Mouse (Mus musculus) A20 (cell line): Measurements from ENCODE around the gene Gm11639.

ENCODE experiments used
- DNase-seq: peaks from one replicate; pipeline ENCODE4 v3.0.0-alpha.2; 2011; ENCODE audit warnings: low read depth, low spot score

The Gm11639 gene

DNA sequence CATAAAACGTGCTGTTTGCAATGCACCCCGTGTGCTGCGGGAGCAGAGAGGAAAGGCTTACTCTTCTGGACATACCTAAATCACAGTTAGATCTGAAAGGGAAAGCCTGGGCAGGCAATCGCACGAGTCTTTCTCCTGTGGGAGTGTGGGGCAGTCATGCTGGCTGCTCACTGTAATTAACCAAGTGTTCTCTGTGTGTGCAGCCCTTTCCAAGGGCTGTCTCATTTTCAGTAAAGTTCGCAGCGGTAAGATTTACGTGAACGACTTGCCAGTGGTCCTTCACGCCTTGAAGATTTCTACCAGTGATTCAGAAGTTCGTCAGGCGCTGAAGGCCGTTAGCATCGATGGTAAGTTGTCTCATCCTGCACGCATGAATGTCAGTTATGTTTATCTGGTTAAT lies 18.6 kb downstream of the Gm11639 start:
- DNase-seq: no peak

DNA sequence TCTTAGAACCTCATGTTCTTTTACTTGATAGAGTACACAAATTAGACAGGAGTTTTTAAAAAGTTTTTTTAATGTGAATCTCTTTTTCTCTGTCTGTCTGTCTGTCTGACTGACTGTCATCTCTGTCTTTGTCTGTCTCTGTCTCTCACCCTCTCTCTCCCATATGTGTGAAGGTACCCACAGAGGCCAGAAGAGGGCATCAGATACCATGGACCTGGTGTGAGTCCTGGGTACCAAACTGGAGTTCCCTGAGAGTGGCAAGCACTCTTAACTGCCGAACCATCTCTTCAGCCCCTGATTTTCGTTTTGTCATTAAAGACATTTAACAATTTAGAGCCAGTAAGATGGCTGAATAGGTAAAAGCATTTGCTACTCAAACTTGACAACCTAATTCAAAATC lies 21.6 kb downstream of the Gm11639 start:
- DNase-seq: peak; percentile 56

DNA sequence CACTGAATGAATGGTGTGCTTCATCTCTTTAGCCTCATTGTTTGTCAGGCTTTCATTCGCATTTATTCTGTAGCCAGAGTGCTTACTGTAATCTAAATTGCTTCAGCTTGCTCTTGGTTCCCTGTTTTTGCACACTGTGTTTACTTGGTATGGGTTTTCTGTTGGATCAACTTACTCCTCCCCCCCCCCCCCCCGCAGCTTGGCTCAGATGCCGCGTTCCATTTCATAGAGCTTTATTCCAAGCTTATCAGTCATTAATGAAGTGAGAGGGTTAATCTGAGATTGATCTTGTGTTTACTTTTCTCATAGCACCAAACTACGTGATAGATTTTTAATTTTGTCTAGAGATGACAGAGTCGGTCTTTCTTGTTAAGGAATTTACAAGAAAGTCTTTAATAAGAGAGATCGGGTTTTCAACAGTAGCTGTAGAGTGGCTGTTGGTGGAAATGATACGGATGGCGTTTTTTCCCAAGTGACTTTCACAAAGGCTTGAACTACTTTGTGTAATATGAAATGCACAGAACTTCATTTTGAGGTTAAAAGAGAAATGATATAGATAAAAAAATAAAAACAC lies 59.6 kb downstream of the Gm11639 start:
- DNase-seq: no peak

DNA sequence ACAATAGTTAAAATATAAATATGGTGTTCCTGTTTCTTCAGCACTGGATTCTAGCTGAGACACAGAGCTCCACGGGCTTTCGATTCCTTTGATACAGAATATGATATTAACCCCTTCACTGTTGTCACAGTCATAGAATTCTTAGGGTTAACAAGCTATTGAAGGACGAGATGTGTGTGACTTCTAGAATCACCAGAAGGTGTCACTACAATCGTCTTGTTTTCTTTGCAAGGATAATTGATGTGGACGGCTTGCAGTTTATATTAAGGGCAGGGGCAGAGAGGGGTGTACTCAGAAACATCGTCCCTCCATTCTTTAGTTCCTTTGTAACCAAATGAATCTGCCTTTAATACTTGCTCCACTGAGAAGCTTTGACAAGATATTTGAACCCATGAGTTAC lies 80.3 kb downstream of the Gm11639 start:
- DNase-seq: peak; percentile 44

DNA sequence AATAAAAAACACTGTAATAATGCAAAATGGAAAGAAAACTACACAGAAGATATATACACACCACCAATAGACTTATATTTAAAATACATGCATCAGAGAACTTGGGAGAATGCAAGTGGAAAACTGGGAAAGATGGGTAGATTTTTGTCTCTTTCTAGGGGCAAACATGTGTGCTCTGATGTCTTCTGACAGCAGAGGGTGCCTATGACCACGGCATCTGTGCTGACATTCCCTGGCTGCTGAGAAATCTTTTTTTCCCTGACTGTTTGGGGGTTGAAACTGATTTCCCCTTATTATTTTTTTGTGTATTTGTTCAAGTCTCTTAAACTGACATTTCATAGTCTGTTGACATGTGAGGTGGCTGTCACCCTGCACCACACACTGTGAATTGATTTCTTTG lies 81.6 kb downstream of the Gm11639 start:
- DNase-seq: peak; percentile 13

DNA sequence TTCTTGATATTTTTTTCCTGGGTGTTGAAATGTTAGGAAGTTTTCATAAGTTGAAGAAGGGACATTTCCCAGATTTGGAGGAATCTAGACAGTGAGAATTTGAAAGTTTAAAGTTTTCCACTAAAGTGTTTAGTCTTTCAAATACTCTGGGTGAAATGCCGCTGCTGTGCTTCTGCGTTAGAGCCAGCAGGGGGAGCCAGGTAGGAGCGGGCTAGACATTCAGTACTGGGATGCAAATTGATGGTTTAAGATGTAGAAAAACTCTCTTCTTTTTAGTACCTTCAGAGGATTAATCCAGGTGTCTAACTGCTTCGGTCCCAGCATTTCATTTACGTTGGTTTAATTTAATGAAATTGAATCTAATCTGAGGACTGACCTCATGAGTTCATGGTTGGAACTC lies 82.6 kb downstream of the Gm11639 start:
- peak; percentile 69 for DNase-seq

DNA sequence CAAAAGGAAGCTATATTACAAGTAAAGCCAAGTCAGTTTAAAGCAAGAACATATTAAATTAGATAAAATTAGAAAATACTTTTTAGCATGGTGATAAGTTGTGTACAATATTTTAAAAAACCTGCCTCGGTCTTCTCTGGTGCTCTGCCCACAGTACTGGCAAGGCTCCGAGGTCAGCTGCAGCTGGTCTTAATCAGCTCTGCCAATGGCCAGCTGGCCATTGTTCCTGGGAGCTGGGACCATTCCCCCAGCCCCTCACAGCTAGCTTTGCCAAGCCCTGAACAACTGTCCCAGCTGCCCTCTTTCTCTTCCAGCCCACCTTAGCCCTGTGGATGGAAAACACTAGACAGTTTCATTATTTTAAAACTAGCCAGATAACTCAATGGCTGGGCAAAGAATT lies 93.3 kb downstream of the Gm11639 start:
- no peak for DNase-seq

DNA sequence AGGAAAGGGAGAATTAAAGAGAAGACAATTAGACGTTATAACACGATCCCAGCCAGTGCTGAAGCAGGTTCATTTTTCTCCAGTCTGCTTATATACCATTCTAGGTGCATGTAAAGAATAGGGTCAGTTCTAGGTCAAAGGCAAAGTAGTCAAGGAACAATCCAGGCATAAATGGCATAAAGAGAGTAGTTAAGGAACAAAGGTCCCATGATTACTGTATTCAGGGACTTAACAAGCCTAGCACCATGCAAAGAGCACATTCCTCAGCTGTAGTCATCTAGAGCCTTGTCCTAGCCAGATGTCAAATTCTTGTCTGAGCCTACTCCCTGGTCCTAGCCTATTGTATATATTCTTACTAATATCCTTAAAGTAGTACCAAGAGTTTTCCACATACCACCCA lies 259.2 kb downstream of the Gm11639 start:
- DNase-seq: no peak

DNA sequence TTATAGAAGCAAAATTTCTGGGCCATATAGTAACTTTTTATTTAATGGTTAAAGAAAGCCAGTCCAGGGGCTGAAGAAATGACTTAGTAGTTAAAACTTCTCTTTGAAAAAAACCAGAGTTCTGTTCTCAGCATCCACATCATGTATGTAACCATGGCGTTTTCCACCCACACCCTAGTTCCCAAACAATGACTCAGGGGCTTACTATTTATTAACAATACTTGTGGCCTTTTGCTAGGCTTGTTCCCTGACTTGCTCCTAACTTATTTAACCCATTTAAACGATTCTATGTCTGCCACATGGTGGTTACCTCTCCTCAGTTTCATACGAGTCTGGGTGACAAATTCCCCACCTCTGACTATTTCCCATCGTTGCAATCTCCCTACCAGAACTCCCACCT lies 266.8 kb downstream of the Gm11639 start:
- no peak for DNase-seq

DNA sequence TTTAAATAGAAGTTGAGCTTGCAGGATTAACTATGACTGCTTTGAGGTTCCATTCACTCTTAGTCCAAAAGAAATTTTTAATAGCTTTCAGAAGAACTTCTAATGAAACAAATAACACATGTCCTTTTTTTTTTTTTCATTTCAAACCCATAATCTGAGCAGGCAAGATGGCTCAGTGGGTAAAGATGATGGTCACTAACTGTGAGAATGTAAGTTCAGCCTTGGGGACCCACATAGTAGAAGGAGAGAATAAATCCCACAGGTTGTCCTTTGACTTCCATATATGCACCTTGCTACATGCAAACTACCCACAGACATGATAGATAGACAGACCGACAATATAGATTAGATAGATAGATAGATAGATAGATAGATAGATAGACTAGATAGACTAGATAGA lies 282.4 kb downstream of the Gm11639 start:
- DNase-seq: no peak

DNA sequence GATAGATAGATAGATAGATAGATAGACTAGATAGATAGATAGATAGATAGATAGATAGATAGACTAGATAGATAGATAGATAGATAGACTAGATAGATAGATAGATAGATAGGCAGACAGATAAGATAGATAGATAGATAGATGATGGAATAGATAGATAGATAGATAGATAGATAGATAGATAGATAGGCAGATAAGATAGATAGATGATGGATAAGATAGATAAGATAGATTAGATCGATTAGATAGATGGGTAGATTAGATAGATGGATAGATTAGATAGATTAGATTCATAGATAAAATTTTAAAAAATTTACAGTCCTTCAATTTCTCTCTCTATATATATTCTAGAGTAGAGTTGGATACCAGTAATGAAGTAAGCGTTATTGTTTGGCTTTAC lies 282.9 kb downstream of the Gm11639 start:
- DNase-seq: no peak

DNA sequence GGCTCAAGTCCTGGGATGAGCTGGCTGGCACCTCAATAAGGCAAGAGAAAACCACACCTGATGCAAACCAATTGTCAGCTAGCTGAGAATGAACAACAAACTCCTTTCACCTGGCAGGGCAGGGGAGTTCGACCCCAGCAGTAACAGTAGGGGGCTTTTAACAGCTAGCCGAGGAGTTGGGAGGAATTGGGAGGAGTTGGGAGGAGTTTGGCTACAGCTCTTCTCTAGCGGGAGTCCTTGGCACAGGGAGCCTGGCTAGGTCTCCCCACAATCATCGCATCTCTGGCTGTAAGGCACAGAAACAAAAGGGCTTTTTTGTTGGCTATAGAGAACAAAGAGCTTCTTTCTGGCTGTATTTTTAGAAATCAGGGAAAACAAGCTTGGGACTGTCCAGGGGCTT lies 285.8 kb downstream of the Gm11639 start:
- no peak for DNase-seq

DNA sequence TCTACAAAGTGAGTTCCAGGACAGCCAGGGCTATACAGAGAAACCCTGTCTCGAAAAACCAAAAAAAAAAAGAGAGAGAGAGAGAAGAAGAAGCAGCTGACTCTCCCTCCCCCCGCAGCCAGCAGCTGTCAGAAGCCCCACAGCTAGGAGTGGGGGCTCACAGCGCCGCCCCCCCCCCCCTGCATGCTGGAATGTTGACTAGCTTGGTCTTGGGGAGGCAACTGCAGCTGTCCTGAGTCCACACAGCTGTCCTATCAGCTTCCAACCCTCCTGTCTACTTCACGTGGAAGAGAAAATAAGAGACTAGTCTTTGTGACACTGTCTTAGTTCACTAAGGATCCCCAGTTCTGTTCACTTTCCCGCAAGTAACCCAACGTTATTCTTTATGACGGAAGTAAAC lies 287.0 kb downstream of the Gm11639 start:
- no peak for DNase-seq

DNA sequence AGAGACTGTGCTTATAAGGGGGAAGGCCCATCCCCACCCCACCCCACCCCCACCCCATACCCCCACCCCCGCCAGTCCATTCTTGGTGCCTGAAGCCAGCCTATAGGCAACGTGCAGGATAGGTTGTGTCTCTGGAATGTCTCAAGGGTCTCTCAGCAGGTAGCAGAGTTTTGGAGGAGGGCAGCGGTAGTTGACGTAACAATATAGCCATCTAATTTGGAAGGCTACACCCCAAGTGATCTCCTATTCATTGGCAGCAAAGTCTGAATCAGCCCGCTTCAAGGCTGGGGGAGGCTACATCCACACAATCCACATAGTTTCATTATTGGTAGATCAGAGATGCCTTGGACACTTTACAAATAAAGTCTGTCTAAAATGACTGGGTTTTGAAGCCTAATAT lies 292.5 kb downstream of the Gm11639 start:
- no peak for DNase-seq

DNA sequence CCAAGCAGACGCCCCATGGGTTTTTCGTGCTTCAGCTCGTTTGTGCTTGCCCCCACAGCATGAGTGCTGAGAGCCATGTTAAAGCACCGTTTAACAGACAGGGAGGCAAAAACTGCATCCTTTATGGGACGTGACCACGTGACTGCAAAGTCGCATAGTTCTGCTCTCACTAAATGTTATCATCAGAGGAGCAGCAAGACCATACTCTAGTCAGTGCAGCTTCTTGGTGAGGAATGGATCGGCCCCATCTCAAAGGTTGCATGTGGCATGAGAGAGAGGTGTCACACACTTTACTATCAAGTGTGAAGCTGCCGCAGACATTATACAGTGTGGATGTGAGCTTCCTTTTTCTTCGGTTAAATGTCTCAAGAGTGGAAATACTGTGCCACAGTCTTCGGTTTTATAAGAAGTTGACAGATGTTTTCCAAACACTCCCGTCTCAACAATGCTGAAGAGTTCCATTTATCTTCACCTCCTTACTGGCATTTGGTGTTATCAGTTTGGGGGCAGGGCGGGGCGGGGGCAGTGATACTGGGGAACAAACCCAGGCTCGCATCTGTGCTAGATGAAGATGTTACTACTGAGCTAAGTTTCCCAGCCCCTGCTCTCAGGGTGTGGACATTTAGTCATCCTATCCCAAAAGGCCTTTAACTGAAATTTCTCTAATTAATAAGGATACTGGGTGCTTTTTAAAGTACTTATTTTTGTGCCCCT lies 296.0 kb downstream of the Gm11639 start:
- DNase-seq: no peak

DNA sequence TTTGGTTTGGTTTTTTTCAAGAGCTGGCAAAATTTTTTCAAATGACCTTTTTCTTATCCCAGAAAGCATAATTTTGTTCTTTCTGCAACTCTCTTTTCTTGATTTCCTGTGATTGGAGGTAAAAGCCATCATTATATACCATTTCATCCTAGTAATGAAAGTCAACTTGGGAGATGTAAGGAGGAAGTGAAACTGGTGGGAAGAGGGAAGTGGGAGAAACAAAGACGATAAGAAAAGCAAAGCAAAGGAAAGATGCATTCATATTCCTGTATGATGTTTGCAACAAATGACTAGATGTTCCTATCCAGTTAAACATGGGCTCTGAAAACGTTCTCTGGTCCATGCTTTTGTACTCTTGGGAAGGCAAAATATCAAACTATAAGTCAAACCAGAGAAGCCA lies 323.7 kb downstream of the Gm11639 start:
- DNase-seq: no peak

DNA sequence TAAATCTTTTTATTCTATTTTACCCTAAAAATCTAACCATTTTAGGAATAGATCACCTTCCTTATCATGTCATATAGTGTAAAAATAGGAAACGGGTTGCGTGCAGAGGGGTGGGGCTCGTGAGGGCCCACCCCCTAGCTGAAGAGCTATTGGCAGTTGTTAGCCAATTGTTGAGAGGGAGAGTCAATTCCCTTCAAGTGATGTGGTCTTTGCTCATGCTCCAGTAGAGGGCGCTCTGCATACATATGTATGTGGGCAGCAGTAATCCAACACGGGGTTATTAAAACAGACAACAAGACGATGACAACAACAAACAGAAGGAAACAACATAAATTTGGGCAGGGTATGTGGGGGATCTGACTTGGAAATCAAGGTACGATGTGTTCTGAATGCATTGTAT lies 335.6 kb downstream of the Gm11639 start:
- DNase-seq: peak; percentile 94

DNA sequence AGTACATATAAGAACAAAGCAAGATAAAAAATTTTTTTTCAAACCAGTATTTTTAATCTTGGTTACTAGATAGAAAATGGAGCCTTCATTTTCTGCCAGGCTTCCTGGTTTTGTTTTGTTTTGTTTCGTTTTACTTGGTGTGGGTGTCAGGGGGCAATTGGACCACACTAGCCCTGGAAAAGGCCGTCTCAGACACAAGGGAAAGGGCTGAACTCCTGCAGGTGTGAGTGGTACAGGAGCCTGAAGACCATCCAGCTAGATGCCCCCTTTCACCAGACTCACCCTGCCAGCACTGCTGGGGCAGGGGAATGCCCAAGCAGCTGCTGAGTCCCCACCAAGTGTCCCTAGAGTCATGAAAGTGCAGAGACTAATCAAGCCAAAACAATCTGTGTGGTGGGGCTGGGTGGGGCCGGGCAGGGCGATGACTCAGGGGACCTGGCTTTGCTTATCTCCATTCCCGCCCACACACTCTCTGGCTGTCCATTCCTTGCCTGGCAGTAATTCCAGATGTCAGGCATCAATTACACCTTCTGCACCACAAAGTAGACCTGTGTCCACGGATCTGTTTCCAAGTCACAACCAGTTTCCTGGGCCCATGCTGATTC lies 343.3 kb downstream of the Gm11639 start:
- DNase-seq: peak; percentile 93

DNA sequence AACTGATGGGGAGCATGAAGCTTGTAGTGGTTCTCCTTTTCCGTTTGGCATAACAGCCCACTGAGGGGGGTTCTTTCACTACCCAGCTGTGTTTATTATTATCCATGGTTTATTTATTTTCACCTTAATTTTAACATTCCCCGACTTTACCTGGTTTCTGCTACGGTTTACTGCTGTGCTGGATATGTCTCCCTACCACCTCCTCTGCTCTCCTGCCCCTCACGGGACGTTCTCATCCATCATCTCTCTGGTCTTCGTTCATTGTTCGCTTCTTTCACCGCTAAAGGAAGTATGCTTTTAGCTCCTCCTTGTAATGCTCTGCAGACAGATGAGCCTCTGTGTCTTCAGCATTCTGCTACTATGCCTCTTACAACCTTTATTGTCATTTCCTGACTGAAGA lies 344.0 kb downstream of the Gm11639 start:
- DNase-seq: peak; percentile 78

DNA sequence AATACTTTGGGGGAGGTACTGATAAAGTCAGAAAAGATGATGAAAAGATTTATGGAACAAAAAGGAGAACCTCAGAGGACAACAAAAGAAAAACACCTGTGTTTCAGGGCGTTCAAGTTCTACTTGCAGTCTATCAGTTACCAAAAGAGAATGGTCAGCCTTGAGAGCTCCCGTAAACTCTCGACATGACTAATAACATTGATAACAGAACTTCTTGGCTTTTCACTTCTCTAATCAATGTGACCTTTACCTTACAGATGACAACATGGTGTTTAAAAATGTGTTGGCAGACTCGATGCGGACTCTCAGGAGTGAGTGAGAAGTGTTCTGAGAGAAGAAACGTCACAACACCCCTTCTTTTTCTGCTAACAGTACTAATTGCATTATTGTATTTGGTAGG lies 344.7 kb downstream of the Gm11639 start:
- peak; percentile 85 for DNase-seq

DNA sequence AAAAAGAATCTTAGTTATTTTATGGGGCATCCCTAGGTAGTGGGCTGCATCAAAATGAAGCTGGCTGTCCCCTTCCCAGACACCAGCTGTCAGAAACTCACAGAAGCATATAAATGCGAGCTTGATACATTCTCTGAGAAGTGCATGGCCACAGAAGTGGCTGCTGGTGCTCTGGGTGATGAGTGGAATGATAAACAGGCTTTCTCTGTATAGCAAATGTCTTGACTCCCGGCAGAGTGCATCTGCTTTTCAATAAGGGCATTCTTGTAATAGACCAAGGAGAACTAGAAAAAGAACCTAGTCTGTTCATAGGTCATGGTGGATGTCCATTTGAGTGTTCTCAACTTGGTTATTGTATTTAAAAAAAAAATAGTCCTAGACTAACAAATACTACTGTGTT lies 345.6 kb downstream of the Gm11639 start:
- DNase-seq: peak; percentile 47

DNA sequence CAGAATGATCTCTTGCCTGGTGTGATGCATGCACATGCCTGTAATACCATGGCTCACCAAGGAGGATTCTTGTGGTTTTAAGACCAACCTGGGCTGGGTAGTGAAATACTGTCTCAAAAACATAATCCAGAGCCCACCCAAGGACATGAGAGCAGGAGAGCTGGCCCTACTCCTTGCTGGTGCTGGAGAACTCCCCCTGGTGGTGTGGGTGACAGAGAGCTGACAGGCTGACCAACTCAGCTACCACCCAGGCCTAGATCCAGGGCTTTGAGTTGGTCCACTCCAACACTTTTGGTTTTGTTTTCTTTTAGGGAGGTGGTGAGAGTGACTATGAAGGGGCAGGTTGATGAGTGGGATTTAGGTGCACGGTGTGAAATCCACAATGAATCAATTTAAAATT lies 349.6 kb downstream of the Gm11639 start:
- DNase-seq: no peak

DNA sequence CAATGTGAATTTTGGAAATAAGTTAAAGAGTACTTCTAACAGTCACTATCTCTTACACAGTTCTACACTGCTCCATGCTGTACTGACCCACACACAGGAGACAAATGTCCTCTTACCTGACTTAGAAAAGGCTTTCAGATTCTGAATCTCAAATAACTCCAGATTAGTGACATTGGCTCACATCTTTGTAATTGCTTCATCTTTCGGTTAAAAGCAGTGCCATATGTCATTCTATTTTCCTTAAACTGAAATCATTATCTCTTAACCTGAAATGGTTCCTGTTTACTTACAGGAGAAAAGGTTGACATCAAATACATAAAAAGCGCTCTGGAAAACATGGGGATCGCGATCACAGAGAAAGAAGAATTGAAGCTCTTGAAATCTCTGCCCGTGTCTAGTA lies 377.8 kb downstream of the Gm11639 start, which contains the start of gene Efcab3:
Gene Efcab3 (plus strand): TSS at position 301 of the 400 bp plus-strand sequence.
- DNase-seq: no peak
